Mouse (Mus musculus): ENCODE data around the gene Pnpla7. TPM values are rescaled to one million over a fixed set of nuclear protein-coding genes. Genes with fewer than 3 reads are reported as not detected.

Gene Pnpla7
- 8.6 and 11.2 TPM in 2 replicates for polyA plus RNA-seq (2021; fragmentation: Nextera tagmentation)
- long read RNA-seq, experiment 1, full-length matches to known transcripts: 2 of 13 reads
- long read RNA-seq, experiment 1, partial matches to known transcripts: 7 of 13 reads
- long read RNA-seq, experiment 1, other reads (novel, unspliced or antisense): 4 of 13 reads
- long read RNA-seq, experiment 2, full-length matches to known transcripts: 21 of 43 reads
- long read RNA-seq, experiment 2, partial matches to known transcripts: 4 of 43 reads
- long read RNA-seq, experiment 2, other reads (novel, unspliced or antisense): 18 of 43 reads

GRCm38 (mm10) chr2:24975704-24976297 lies at the start of gene Pnpla7:
Pnpla7 (plus strand) TSS chr2:24976033.

GRCm38 (mm10) chr2:24935057-24935796 lies 40.6 kb upstream of the Pnpla7 start, which contains the start of gene Arrdc1:
Arrdc1 (minus strand) TSS chr2:24935252.

GRCm38 (mm10) chr2:24949421-24950188 lies 26.2 kb upstream of the Pnpla7 start, which contains the start of gene Zmynd19:
Zmynd19 (plus strand) TSS chr2:24949792.

GRCm38 (mm10) chr2:24962304-24963000 lies 13.4 kb upstream of the Pnpla7 start, which contains the start of gene Dph7:
Dph7 (plus strand) TSS chr2:24962400.

GRCm38 (mm10) chr2:24974906-24975703 lies 728 bp upstream of the Pnpla7 start, which contains the start of gene Mrpl41:
Mrpl41 (minus strand) TSS chr2:24975098.

GRCm38 (mm10) chr2:25054221-25055067 lies 78.6 kb downstream of the Pnpla7 start, which contains the start of gene Nsmf:
Nsmf (plus strand) TSS chr2:25054355.

GRCm38 (mm10) chr2:25080076-25080475 lies 104.2 kb downstream of the Pnpla7 start, which contains the start of gene Entpd8:
Entpd8 (plus strand) TSS chr2:25080304.

GRCm38 (mm10) chr2:25095109-25095850 lies 119.4 kb downstream of the Pnpla7 start, which contains the start of gene Noxa1:
Noxa1 (minus strand) TSS chr2:25095149.

Small RNAs within 50 kb of the gene (microRNA-seq; reads per million reads assigned to microRNA genes)
- gene Gm22875 (not detected), gene Gm24328 (not detected), gene Mir7664 (0.86 reads per million)

Other genes with a start within 250 kb of the Pnpla7 start
- gene Cacna1b, start 212.9 kb upstream of the Pnpla7 start, polyA plus RNA-seq (2021; fragmentation: Nextera tagmentation): 6.4 and 8.3 TPM in 2 replicates
- 24.6 and 26.8 TPM in 2 replicates for gene Ehmt1, start 56.4 kb upstream of the Pnpla7 start, polyA plus RNA-seq (2021; fragmentation: Nextera tagmentation)
- gene Arrdc1, start 40.8 kb upstream of the Pnpla7 start, polyA plus RNA-seq (2021; fragmentation: Nextera tagmentation): 3.1 and 4.4 TPM in 2 replicates
- gene Zmynd19, start 26.2 kb upstream of the Pnpla7 start, polyA plus RNA-seq (2021; fragmentation: Nextera tagmentation): 1.4 and 1.8 TPM in 2 replicates
- gene Dph7, start 13.6 kb upstream of the Pnpla7 start, polyA plus RNA-seq (2021; fragmentation: Nextera tagmentation): 31.2 and 31.7 TPM in 2 replicates
- 199 and 200 TPM in 2 replicates for gene Mrpl41, start 935 bp upstream of the Pnpla7 start, polyA plus RNA-seq (2021; fragmentation: Nextera tagmentation)
- 596 and 716 TPM in 2 replicates for gene Nsmf, start 78.3 kb downstream of the Pnpla7 start, polyA plus RNA-seq (2021; fragmentation: Nextera tagmentation)
- not detected in 2 replicates for gene Entpd8, start 104.3 kb downstream of the Pnpla7 start, polyA plus RNA-seq (2021; fragmentation: Nextera tagmentation)
- gene Noxa1, start 119.1 kb downstream of the Pnpla7 start, polyA plus RNA-seq (2021; fragmentation: Nextera tagmentation): not detected in 2 replicates
- gene Nrarp, start 204.7 kb downstream of the Pnpla7 start, polyA plus RNA-seq (2021; fragmentation: Nextera tagmentation): 3.4 and 5.2 TPM in 2 replicates
- gene Tor4a, start 220.9 kb downstream of the Pnpla7 start, polyA plus RNA-seq (2021; fragmentation: Nextera tagmentation): 2.4 and 3.3 TPM in 2 replicates
- 32.7 and 34.5 TPM in 2 replicates for gene Nelfb, start 235.5 kb downstream of the Pnpla7 start, polyA plus RNA-seq (2021; fragmentation: Nextera tagmentation)
- gene Stpg3, start 238.6 kb downstream of the Pnpla7 start, polyA plus RNA-seq (2021; fragmentation: Nextera tagmentation): not detected in 2 replicates
- gene Fam166a, start 242.7 kb downstream of the Pnpla7 start, polyA plus RNA-seq (2021; fragmentation: Nextera tagmentation): 12.9 and 15.7 TPM in 2 replicates
- 531 and 583 TPM in 2 replicates for gene Tubb4b, start 248.7 kb downstream of the Pnpla7 start, polyA plus RNA-seq (2021; fragmentation: Nextera tagmentation)

All from layer of hippocampus, adult 6 months (tissue).